Comparison of ENCODE assay signal across 14 mouse cellular contexts in genomic region chr9:30435902-30436585, GRCm38 (mm10).
"Had no signal": no experiment of that assay in that cellular context is flagged by ENCODE, and none has a peak within 500 bp of the region (broad histone marks: within the 10 kb centered on the region; RNA-seq: fewer than 3 reads in every experiment).

No protein-coding gene starts in this region.

- DNase-seq: lung, adult 2 months; lung, postnatal 36 days; midbrain, embryonic 14.5 days; right cerebral cortex, adult 18-20 months; right cerebral cortex, postnatal 25 days; thymus, postnatal 36 days had no signal

- H3K9me3 ChIP-seq: limb, embryonic 10.5 days; liver, embryonic 15.5 days; midbrain, embryonic 10.5 days; neural tube, embryonic 15.5 days had no signal

- H3K27ac ChIP-seq: limb, embryonic 10.5 days; liver, embryonic 15.5 days; midbrain, embryonic 10.5 days; neural tube, embryonic 15.5 days had no signal

- H3K27me3 ChIP-seq: liver, embryonic 15.5 days; neural tube, embryonic 15.5 days had no signal

- ATAC-seq: intestine, embryonic 16.5 days; lung, postnatal 0 days had no signal

- H3K4me1 ChIP-seq: limb, embryonic 10.5 days; liver, embryonic 15.5 days had no signal

- H3K4me3 ChIP-seq: limb, embryonic 10.5 days; liver, embryonic 15.5 days; midbrain, embryonic 10.5 days; myocyte; neural tube, embryonic 15.5 days had no signal

- H3K9ac ChIP-seq: liver, embryonic 15.5 days; neural tube, embryonic 15.5 days had no signal

- H3K4me2 ChIP-seq: liver, embryonic 11.5 days; liver, embryonic 15.5 days; neural tube, embryonic 15.5 days had no signal
